Mouse (Mus musculus): Measurements from ENCODE around the gene Fndc8.

DNA sequence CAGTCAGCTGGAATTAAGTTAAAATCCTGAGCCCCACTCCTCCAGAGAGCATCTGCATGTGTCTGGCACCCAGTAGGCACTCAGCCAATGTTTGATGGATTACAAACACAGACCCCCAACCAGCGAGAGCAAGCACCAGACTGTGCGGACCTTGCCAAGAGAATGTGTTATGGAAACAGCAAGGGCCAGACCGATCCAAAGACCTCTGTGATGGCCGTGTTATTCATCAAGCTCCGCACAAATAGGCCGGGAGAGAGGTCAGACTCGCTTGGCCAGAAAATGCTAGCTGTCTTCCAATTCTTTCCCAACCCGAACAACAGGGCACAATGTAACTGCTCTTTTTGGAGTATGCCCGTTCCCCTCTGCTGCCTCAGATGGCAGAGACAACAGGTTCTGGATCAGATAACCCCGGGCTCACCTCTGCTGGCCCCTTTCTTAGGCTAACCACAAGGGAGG is 3.4 kb upstream of the Fndc8 start:
- no peak for TF ChIP-seq EP300 (IDR thresholded peaks at IDR 0.05; ENCODE audit: low read depth)
- no peak for TF ChIP-seq CTCF (IDR thresholded peaks at IDR 0.05; ENCODE audit: low read depth)
